Mouse (Mus musculus) forebrain, embryonic 14.5 days (tissue): ENCODE measurements at regions not wholly inside any gene's neighbourhood (a gene's known extent, or its start where the extent isn't known, plus 50 kb on each side); places are given as distances from the start of the nearest gene placed in this dataset.
"Not testable (repeated sequence)": the region's sequence is repeated elsewhere in the genome, so short reads cannot be mapped to it uniquely, and the experiment has no call there.

Source experiments
- ATAC-seq: fragments of 200-750 bp; cut with Nextera tagmentation; 2 replicates; pipeline ENCODE4 v1.8.0; 2017; ENCODE audit warnings: mild to moderate bottlenecking, moderate library complexity
- DNase-seq: peaks from one replicate; pipeline ENCODE4 v3.0.0-alpha.2; 2015; ENCODE audit warnings: low spot score
- H3K27ac ChIP-seq: fragments of 300-500 bp; sonication (generic); 2 replicates; pipeline ENCODE4 v1.5.1; 2014; ENCODE audit warnings: low read depth, mild to moderate bottlenecking, control low read depth, low read length, moderate library complexity
- H3K27me3 ChIP-seq: fragments of 300-500 bp; sonication (generic); replicated peaks from 2 replicates; pipeline ENCODE4 v1.6.1; 2014; ENCODE audit warnings: low read length, control low read depth, mixed read lengths; ENCODE audit not compliant: control insufficient read depth, insufficient read depth
- H3K36me3 ChIP-seq: fragments of 300-500 bp; sonication (generic); 2 replicates; pipeline ENCODE4 v1.6.1; 2014; ENCODE audit warnings: low read length, control low read depth; ENCODE audit not compliant: control insufficient read depth, insufficient read depth
- H3K4me1 ChIP-seq: fragments of 300-500 bp; sonication (generic); 2 replicates; pipeline ENCODE4 v1.6.1; 2014; ENCODE audit warnings: antibody characterized with exemption, low read length, control low read depth; ENCODE audit not compliant: control insufficient read depth, insufficient read depth
- H3K4me2 ChIP-seq: fragments of 300-500 bp; sonication (generic); 2 replicates; pipeline ENCODE4 v1.6.1; 2014; ENCODE audit warnings: mild to moderate bottlenecking, control low read depth, low read length
- H3K4me3 ChIP-seq: fragments of 300-500 bp; sonication (generic); 2 replicates; pipeline ENCODE4 v1.5.1; 2014; ENCODE audit warnings: low read depth, low read length, control low read depth
- H3K9ac ChIP-seq: fragments of 300-500 bp; sonication (generic); 2 replicates; pipeline ENCODE4 v1.6.1; 2014; ENCODE audit warnings: mild to moderate bottlenecking, low read length, control low read depth, moderate library complexity
- H3K9me3 ChIP-seq: fragments of 300-500 bp; sonication (generic); replicated peaks from 2 replicates; pipeline ENCODE4 v1.6.1; 2016; ENCODE audit warnings: low read length, control low read depth, mixed read lengths; ENCODE audit not compliant: control insufficient read depth
- WGBS: fragments of 180-500 bp; shearing (Covaris S2); extraction: QIAGEN DNeasy Blood & Tissue Kit; methylation state at CpG from one replicate; pipeline ENCODE4 v1.1.7; 2014; 5-methylcytosine and 5-hydroxymethylcytosine counted together

GRCm38 (mm10) chr16:86244191-86244590 is 342.6 kb upstream of the Adamts5 start:
- ATAC-seq = no peak

GRCm38 (mm10) chr16:86242766-86243510 is 341.3 kb upstream of the Adamts5 start:
- WGBS = 87% methylated on average over 3 of the region's 3 CpGs
- H3K4me3 ChIP-seq = no peak overlapping the region
- no peaks in the 10 kb centered on the region for H3K9me3 ChIP-seq
- no peak overlapping the region for H3K4me2 ChIP-seq
- H3K27ac ChIP-seq = no peak overlapping the region
- H3K4me1 ChIP-seq = no peaks in the 10 kb centered on the region
- H3K27me3 ChIP-seq = no peaks in the 10 kb centered on the region
- no peak overlapping the region for H3K9ac ChIP-seq
- H3K36me3 ChIP-seq = no peaks in the 10 kb centered on the region
- DNase-seq (no peak), ATAC-seq (no peak)

More at GRCm38 (mm10) chr16:86244191-86244590, 342.6 kb upstream of the Adamts5 start:
- WGBS = 81% methylated on average over 2 of the region's 2 CpGs
- Histone ChIP-seq H3K27me3 (no peaks in the 10 kb centered on the region), H3K9ac (no peak overlapping the region), H3K4me3 (no peak overlapping the region), H3K27ac (no peak overlapping the region), H3K9me3 (no peaks in the 10 kb centered on the region), H3K4me1 (no peaks in the 10 kb centered on the region), H3K4me2 (no peak overlapping the region), H3K36me3 (no peaks in the 10 kb centered on the region)
- no peak for DNase-seq

GRCm38 (mm10) chr16:86222997-86223396 is 321.4 kb upstream of the Adamts5 start:
- Histone ChIP-seq H3K36me3 (no peaks in the 10 kb centered on the region), H3K9ac (no peak overlapping the region), H3K4me2 (no peak overlapping the region), H3K9me3 (no peaks in the 10 kb centered on the region), H3K27ac (no peak overlapping the region), H3K27me3 (no peaks in the 10 kb centered on the region), H3K4me1 (no peaks in the 10 kb centered on the region), H3K4me3 (no peak overlapping the region)
- no peak for ATAC-seq
- DNase-seq = no peak
- WGBS = 70% methylated on average over 3 of the region's 3 CpGs

- no peak overlapping the region for H3K9ac ChIP-seq
- DNase-seq = no peak
Measured at GRCm38 (mm10) chr16:86210547-86210946, 308.9 kb upstream of the Adamts5 start.

GRCm38 (mm10) chr16:86209319-86209718 is 307.7 kb upstream of the Adamts5 start:
- ATAC-seq = no peak
- H3K4me2 ChIP-seq = no peak overlapping the region
- H3K4me3 ChIP-seq = no peak overlapping the region
- no peaks in the 10 kb centered on the region for H3K27me3 ChIP-seq
- H3K9me3 ChIP-seq = no peaks in the 10 kb centered on the region
- H3K9ac ChIP-seq = no peak overlapping the region
- H3K36me3 ChIP-seq = no peaks in the 10 kb centered on the region
- H3K27ac ChIP-seq = no peak overlapping the region
- no peaks in the 10 kb centered on the region for H3K4me1 ChIP-seq
- DNase-seq = no peak

More at GRCm38 (mm10) chr16:86210547-86210946, 308.9 kb upstream of the Adamts5 start:
- no peaks in the 10 kb centered on the region for H3K27me3 ChIP-seq
- ATAC-seq = no peak
- no peaks in the 10 kb centered on the region for H3K36me3 ChIP-seq
- no peak overlapping the region for H3K4me2 ChIP-seq
- no peak overlapping the region for H3K4me3 ChIP-seq
- no peaks in the 10 kb centered on the region for H3K9me3 ChIP-seq
- no peak overlapping the region for H3K27ac ChIP-seq
- H3K4me1 ChIP-seq = no peaks in the 10 kb centered on the region

GRCm38 (mm10) chr16:86189874-86190273 is 288.2 kb upstream of the Adamts5 start:
- 74% methylated on average over 1 of the region's 1 CpGs for WGBS
- H3K4me2 ChIP-seq = no peak overlapping the region

GRCm38 (mm10) chr16:86188966-86189365 is 287.3 kb upstream of the Adamts5 start:
- ATAC-seq = no peak
- Histone ChIP-seq H3K9me3 (no peaks in the 10 kb centered on the region), H3K9ac (no peak overlapping the region), H3K36me3 (no peaks in the 10 kb centered on the region), H3K27me3 (no peaks in the 10 kb centered on the region), H3K4me1 (no peaks in the 10 kb centered on the region), H3K27ac (no peak overlapping the region), H3K4me2 (no peak overlapping the region), H3K4me3 (no peak overlapping the region)
- no peak for DNase-seq
- WGBS = 89% methylated on average over 3 of the region's 3 CpGs

More at GRCm38 (mm10) chr16:86189874-86190273, 288.2 kb upstream of the Adamts5 start:
- no peak for DNase-seq
- Histone ChIP-seq H3K9ac (no peak overlapping the region), H3K4me3 (no peak overlapping the region), H3K9me3 (no peaks in the 10 kb centered on the region), H3K4me1 (no peaks in the 10 kb centered on the region), H3K36me3 (no peaks in the 10 kb centered on the region), H3K27ac (no peak overlapping the region), H3K27me3 (no peaks in the 10 kb centered on the region)
- no peak for ATAC-seq

GRCm38 (mm10) chr16:86187609-86188008 is 286.0 kb upstream of the Adamts5 start:
- not testable (repeated sequence) for H3K9ac ChIP-seq, DNase-seq, ATAC-seq, H3K4me1 ChIP-seq, H3K4me2 ChIP-seq, H3K36me3 ChIP-seq, H3K9me3 ChIP-seq, H3K27me3 ChIP-seq, H3K4me3 ChIP-seq, H3K27ac ChIP-seq
- 39% methylated on average over 4 of the region's 4 CpGs for WGBS

GRCm38 (mm10) chr16:86159021-86159815 is 257.6 kb upstream of the Adamts5 start:
- no peak overlapping the region for H3K4me2 ChIP-seq
- DNase-seq (no peak), ATAC-seq (no peak)
- H3K9ac ChIP-seq = no peak overlapping the region
- 93% methylated on average over 4 of the region's 4 CpGs for WGBS
- H3K9me3 ChIP-seq = no peaks in the 10 kb centered on the region
- no peaks in the 10 kb centered on the region for H3K27me3 ChIP-seq
- H3K27ac ChIP-seq = no peak overlapping the region
- H3K4me1 ChIP-seq = no peaks in the 10 kb centered on the region
- no peaks in the 10 kb centered on the region for H3K36me3 ChIP-seq
- H3K4me3 ChIP-seq = no peak overlapping the region
